Mouse (Mus musculus) midbrain, embryonic 10.5 days (tissue): ENCODE measurements around the gene Msl1. TPM values are rescaled to one million over a fixed set of nuclear protein-coding genes. Genes with fewer than 3 reads are reported as not detected.
"Not testable (repeated sequence)": the region's sequence is repeated elsewhere in the genome, so short reads cannot be mapped to it uniquely, and the experiment has no call there.

Experiments
- DNase-seq: peaks from one replicate; pipeline ENCODE4 v3.0.0-alpha.2; 2017; ENCODE audit warnings: low spot score
- H3K27ac ChIP-seq: fragments of 300-500 bp; sonication (generic); replicated peaks from 2 replicates; pipeline ENCODE4 v1.5.1; 2016; ENCODE audit warnings: mild to moderate bottlenecking
- H3K27me3 ChIP-seq: fragments of 300-500 bp; sonication (generic); 2 replicates; pipeline ENCODE4 v1.6.1; 2016; ENCODE audit warnings: low read depth, mild to moderate bottlenecking; ENCODE audit not compliant: poor library complexity, severe bottlenecking
- H3K36me3 ChIP-seq: fragments of 300-500 bp; sonication (generic); 2 replicates; pipeline ENCODE4 v1.6.1; 2016; ENCODE audit warnings: mild to moderate bottlenecking, moderate library complexity
- H3K4me1 ChIP-seq: fragments of 300-500 bp; sonication (generic); 2 replicates; pipeline ENCODE4 v1.6.1; 2016
- H3K4me3 ChIP-seq: fragments of 300-500 bp; sonication (generic); 2 replicates; pipeline ENCODE4 v1.5.1; 2016; ENCODE audit warnings: mild to moderate bottlenecking, moderate library complexity
- H3K9me3 ChIP-seq: fragments of 300-500 bp; sonication (generic); replicated peaks from 2 replicates; pipeline ENCODE4 v1.6.1; 2016; ENCODE audit warnings: mild to moderate bottlenecking
- WGBS: fragments of 180-500 bp; shearing (Covaris S2); methylation state at CpG from one replicate; pipeline ENCODE4 v1.1.7; 2016; 5-methylcytosine and 5-hydroxymethylcytosine counted together
- polyA plus RNA-seq: library from polyadenylated mRNA; unstranded; fragments of >200 nt; fragmentation: Nextera tagmentation; extraction: Ambion mirVana; gene quantifications from 2 replicates; pipeline ENCODE4 v1.2.1, GENCODE M21; 2016

The Msl1 gene
- polyA plus RNA-seq, 1 experiment from 2014 or later = 22.9 TPM

GRCm38 (mm10) chr11:98795714-98796514, 598 bp downstream of the Msl1 start:
- H3K4me3 ChIP-seq = peak overlapping the region; percentile 100
- H3K27ac ChIP-seq = peak overlapping the region; percentile 100
- no peaks in the 10 kb centered on the region for H3K9me3 ChIP-seq
- H3K36me3 ChIP-seq = peaks cover 36% of the 10 kb centered on the region
- H3K27me3 ChIP-seq = no peaks in the 10 kb centered on the region
- WGBS = under 1% methylated on average over 74 of the region's 74 CpGs
- DNase-seq = peak; percentile 81
- peaks cover 62% of the 10 kb centered on the region for H3K4me1 ChIP-seq

DNA sequence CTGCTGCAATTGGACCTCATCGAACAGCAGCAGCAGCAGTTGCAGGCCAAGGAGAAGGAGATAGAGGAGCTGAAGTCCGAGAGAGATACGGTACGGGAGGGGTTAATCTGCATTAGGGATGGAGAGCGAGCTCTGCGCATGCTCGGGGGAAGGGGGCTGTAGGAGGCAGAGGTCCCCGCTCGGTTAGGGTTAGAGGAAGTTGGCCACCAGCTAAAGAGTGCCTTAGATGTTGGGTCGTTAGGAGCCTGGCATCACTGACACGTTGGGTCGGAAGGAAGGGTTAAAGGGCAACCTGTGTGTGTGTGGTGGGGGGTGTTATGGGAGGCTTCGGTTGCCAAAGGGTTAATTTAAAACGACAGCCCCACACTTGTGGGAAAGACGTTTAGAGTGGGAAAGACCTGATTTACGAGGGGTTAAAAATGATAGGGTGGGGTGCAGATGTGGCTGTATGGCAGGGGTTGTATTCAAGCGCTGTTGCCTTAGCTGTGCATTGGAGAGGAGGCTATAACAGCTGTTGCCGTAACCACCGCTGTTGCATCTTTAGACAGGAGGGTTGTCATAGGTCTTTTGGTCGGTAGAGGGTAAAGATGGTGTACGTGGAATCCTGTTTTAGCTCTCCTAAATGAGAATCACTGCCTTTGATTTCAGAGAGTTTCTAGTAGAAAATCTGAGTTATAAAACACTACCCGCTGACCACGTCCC, 1.4 kb downstream of the Msl1 start:
- no peaks in the 10 kb centered on the region for H3K9me3 ChIP-seq
- peak overlapping the region; percentile 100 for H3K4me3 ChIP-seq
- WGBS = 5% methylated on average over 23 of the region's 23 CpGs
- DNase-seq = peak; percentile 83
- peaks cover 58% of the 10 kb centered on the region for H3K4me1 ChIP-seq
- H3K36me3 ChIP-seq = peaks cover 43% of the 10 kb centered on the region
- H3K27ac ChIP-seq = peak overlapping the region; percentile 100
- no peaks in the 10 kb centered on the region for H3K27me3 ChIP-seq

- Histone ChIP-seq H3K27ac (peak overlapping the region; percentile 100; the same call in 1 of the 2 replicates), H3K36me3 (peaks cover 50% of the 10 kb centered on the region), H3K27me3 (no peaks in the 10 kb centered on the region), H3K4me3 (peak overlapping the region; percentile 100), H3K9me3 (no peaks in the 10 kb centered on the region), H3K4me1 (peaks cover 52% of the 10 kb centered on the region)
- no peak for DNase-seq
- 25% methylated on average over 5 of the region's 5 CpGs for WGBS
Measured at GRCm38 (mm10) chr11:98797306-98797705, 2.0 kb downstream of the Msl1 start.

GRCm38 (mm10) chr11:98797909-98798308, 2.6 kb downstream of the Msl1 start:
- no peak for DNase-seq
- H3K4me3 ChIP-seq = peak overlapping the region; percentile 100
- peaks cover 56% of the 10 kb centered on the region for H3K36me3 ChIP-seq
- no peaks in the 10 kb centered on the region for H3K27me3 ChIP-seq
- peaks cover 46% of the 10 kb centered on the region for H3K4me1 ChIP-seq
- 70% methylated on average over 4 of the region's 4 CpGs for WGBS
- H3K27ac ChIP-seq = no peak overlapping the region
- no peaks in the 10 kb centered on the region for H3K9me3 ChIP-seq

DNA sequence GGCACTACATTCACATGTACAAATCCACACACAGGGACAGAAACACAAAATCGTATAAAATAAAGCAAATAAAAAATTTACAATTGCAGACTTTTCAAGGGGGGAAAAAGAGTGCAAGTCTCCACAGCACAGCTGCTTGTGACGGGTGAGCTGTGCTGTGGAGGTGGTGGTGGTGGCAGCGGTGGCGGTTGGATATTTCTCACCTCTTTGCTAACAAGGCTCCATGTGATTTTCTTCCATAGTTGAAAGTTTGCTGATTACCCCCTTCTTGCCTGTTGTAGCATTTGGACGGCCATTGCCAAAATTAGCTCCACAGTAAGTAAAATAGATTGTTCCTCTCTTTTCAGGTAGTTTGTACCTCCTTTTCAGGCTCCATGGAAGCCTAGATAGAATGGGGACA, 9.3 kb downstream of the Msl1 start, which contains the start of gene Casc3:
Gene Casc3, plus strand, starts transcription at position 301 of the 400 bp plus-strand sequence.
- Histone ChIP-seq H3K4me3 (peak within 1 kb of the TSS; percentile 7; the same call in 1 of the 2 replicates), H3K27me3 (no peaks in the 10 kb centered on the region), H3K27ac (no peak within 1 kb of the TSS), H3K36me3 (peaks cover 90% of the 10 kb centered on the region), H3K4me1 (peaks cover 6% of the 10 kb centered on the region), H3K9me3 (no peaks in the 10 kb centered on the region)
- 94% methylated on average over 5 of the region's 5 CpGs for WGBS
- DNase-seq = no peak

GRCm38 (mm10) chr11:98808417-98808816, 13.1 kb downstream of the Msl1 start:
- Histone ChIP-seq H3K4me3 (peak overlapping the region; percentile 87), H3K9me3 (no peaks in the 10 kb centered on the region), H3K36me3 (peaks cover 78% of the 10 kb centered on the region), H3K27me3 (no peaks in the 10 kb centered on the region), H3K4me1 (peaks cover 17% of the 10 kb centered on the region), H3K27ac (peak overlapping the region; percentile 98; the same call in 1 of the 2 replicates)
- WGBS = 76% methylated on average over 2 of the region's 2 CpGs
- DNase-seq = no peak

- Histone ChIP-seq H3K27ac (peak overlapping the region; percentile 98), H3K27me3 (no peaks in the 10 kb centered on the region), H3K36me3 (peaks cover 78% of the 10 kb centered on the region), H3K4me1 (peaks cover 17% of the 10 kb centered on the region), H3K9me3 (no peaks in the 10 kb centered on the region), H3K4me3 (peak overlapping the region; percentile 87)
- DNase-seq = peak; percentile 99
- WGBS = under 1% methylated on average over 82 of the region's 84 CpGs
Measured at GRCm38 (mm10) chr11:98809457-98810290, 14.4 kb downstream of the Msl1 start.

DNA sequence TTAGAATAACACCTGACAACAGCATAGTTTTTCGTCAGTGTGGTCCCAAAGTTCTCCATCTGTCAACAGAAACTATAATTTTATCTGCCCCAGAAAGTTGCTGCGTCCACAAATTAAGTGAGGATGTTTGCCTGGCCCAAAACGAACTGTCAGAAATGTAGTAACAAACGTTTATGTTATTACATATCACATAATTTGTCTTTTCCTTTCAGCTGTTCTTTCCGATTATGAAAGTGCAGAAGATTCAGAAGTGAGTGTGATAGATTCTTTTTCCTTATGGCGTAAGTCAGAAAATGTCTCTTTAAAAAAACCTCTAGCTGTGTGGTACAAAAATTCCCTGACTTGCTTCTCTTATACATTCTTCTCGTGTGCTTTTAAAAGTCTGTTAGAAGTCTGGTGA, 15.4 kb downstream of the Msl1 start:
- peaks cover 78% of the 10 kb centered on the region for H3K36me3 ChIP-seq
- H3K27me3 ChIP-seq = no peaks in the 10 kb centered on the region
- H3K27ac ChIP-seq = peak overlapping the region; percentile 98
- H3K4me1 ChIP-seq = peaks cover 17% of the 10 kb centered on the region
- no peak for DNase-seq
- H3K4me3 ChIP-seq = peak overlapping the region; percentile 87
- H3K9me3 ChIP-seq = no peaks in the 10 kb centered on the region
- 84% methylated on average over 7 of the region's 7 CpGs for WGBS

DNA sequence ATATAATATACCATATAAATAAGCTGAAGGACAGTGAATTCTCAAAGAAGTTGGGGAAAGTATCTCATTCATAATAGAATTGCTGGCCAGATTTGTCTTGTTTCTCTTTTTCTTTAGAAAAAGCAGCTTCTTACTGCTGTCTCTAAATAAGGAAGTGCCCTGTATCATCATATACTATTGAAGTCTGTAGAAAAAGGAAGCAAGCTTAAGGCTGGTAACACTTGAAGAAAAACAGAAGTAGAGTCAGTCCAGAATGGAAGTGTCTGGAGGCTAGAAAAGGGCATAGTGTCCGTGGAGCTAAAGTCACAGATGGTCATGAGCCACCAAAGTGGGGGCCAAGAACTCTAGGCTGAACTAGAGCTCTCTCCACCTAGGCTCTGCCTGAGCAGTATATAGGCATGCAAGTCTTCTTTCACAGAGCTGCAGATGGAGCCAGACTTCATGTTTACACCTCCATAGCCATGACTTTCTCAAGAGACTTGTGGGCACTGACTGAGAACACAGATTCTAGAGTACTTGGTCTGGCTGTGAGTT, 21.5 kb downstream of the Msl1 start:
- DNase-seq = no peak
- no peaks in the 10 kb centered on the region for H3K4me1 ChIP-seq
- H3K9me3 ChIP-seq = no peaks in the 10 kb centered on the region
- peaks cover 99% of the 10 kb centered on the region for H3K36me3 ChIP-seq
- WGBS = 93% methylated on average over 1 of the region's 1 CpGs
- no peak overlapping the region for H3K27ac ChIP-seq
- H3K27me3 ChIP-seq = no peaks in the 10 kb centered on the region
- H3K4me3 ChIP-seq = no peak overlapping the region

- Histone ChIP-seq H3K4me1 (no peaks in the 10 kb centered on the region), H3K27me3 (no peaks in the 10 kb centered on the region), H3K4me3 (no peak overlapping the region), H3K36me3 (peaks cover 100% of the 10 kb centered on the region), H3K9me3 (no peaks in the 10 kb centered on the region), H3K27ac (no peak overlapping the region)
- no peak for DNase-seq
- WGBS = 94% methylated on average over 5 of the region's 5 CpGs
Measured at GRCm38 (mm10) chr11:98820968-98821367, 25.7 kb downstream of the Msl1 start.

DNA sequence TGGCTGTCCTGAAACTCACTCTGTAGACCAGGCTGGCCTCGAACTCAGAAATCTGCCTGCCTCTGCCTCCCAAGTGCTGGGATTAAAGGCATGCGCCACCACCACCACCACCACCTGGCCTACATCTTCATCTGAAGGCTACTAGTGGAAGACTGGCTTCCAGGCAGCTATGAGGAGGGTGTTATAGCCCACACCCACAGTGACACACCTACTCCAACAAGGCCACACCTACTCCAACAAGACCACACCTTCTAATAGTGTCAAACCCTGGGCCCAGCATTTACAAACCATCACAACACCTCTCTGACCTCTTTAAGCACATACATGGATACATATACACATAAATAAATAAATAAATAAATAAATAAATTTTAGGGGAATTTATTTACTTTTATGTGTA, 30.8 kb downstream of the Msl1 start:
- not testable (repeated sequence) for H3K4me3 ChIP-seq, H3K27ac ChIP-seq, H3K4me1 ChIP-seq, H3K27me3 ChIP-seq, DNase-seq, H3K9me3 ChIP-seq
- peaks cover 100% of the 10 kb centered on the region for H3K36me3 ChIP-seq
- 98% methylated on average over 2 of the region's 2 CpGs for WGBS

DNA sequence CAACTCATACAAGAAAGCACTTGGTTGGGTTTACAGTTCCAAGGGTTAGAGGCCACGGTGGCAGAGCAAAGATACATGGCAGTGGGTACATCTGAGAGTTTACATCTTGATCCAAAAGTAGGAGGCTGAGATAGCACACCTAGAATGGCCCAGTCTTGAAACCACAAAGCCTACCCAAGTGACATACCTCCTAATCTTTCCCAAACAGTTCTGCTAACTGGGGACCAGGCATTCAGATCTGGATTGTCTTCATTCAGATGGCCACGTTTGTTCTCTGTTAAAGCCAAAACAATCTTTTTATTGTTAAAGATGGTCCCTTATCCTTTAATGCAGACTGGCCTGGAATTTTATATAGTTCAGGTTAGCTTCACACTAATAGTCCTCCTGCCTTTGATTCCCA, 32.6 kb downstream of the Msl1 start:
- Histone ChIP-seq H3K4me3 (no peak overlapping the region), H3K27ac (no peak overlapping the region), H3K9me3 (no peaks in the 10 kb centered on the region), H3K36me3 (peaks cover 100% of the 10 kb centered on the region), H3K4me1 (no peaks in the 10 kb centered on the region), H3K27me3 (no peaks in the 10 kb centered on the region)
- DNase-seq = no peak
- WGBS = 93% methylated on average over 2 of the region's 2 CpGs
